Mouse (Mus musculus) urinary bladder, postnatal 36 days (tissue): ENCODE measurements around the gene Edf1.

Experiments used
- DNase-seq, 2 experiments: peaks; one replicate each; pipeline ENCODE4 v3.0.0; 2022; ENCODE audit warnings: low spot score in 2 of 2, mixed read lengths in 1 of 2

The Edf1 gene

GRCm38 (mm10) chr2:25561946-25562345, 4.3 kb downstream of the Edf1 start:
- DNase-seq, result no peak

- no peak for DNase-seq
Observed at GRCm38 (mm10) chr2:25565741-25566140, 8.1 kb downstream of the Edf1 start.

GRCm38 (mm10) chr2:25566558-25566957, 8.9 kb downstream of the Edf1 start:
- DNase-seq, result no peak

GRCm38 (mm10) chr2:25568473-25569019, 10.9 kb downstream of the Edf1 start:
- no peak for DNase-seq

GRCm38 (mm10) chr2:25569323-25569722, 11.7 kb downstream of the Edf1 start:
- no peak for DNase-seq

- DNase-seq, result no peak
Observed at GRCm38 (mm10) chr2:25571221-25571620, 13.6 kb downstream of the Edf1 start.

- DNase-seq, result no peak
Observed at GRCm38 (mm10) chr2:25573068-25573467, 15.4 kb downstream of the Edf1 start.

GRCm38 (mm10) chr2:25574136-25574535, 16.5 kb downstream of the Edf1 start:
- DNase-seq, result no peak

- DNase-seq, result peak; percentile 96
Observed at GRCm38 (mm10) chr2:25574579-25575431, 17.2 kb downstream of the Edf1 start, which contains the start of the genes Mamdc4 and Phpt1. TSS of gene Mamdc4 (minus strand) at chr2:25574845. TSS of gene Phpt1 (minus strand) at chr2:25575224.

GRCm38 (mm10) chr2:25575432-25576027, 17.9 kb downstream of the Edf1 start:
- DNase-seq, result peak in 1 of 2 experiments; percentile 64

- DNase-seq, result no peak
Observed at GRCm38 (mm10) chr2:25576028-25576850, 18.6 kb downstream of the Edf1 start.

GRCm38 (mm10) chr2:25576965-25577891, 19.6 kb downstream of the Edf1 start:
- DNase-seq, result no peak

GRCm38 (mm10) chr2:25577951-25578795, 20.5 kb downstream of the Edf1 start:
- DNase-seq, result no peak

GRCm38 (mm10) chr2:25578796-25579736, 21.4 kb downstream of the Edf1 start:
- no peak for DNase-seq

GRCm38 (mm10) chr2:25579737-25580460, 22.3 kb downstream of the Edf1 start:
- no peak for DNase-seq

GRCm38 (mm10) chr2:25580621-25581101, 23.0 kb downstream of the Edf1 start:
- DNase-seq, result no peak

- peak in 1 of 2 experiments; percentile 56 for DNase-seq
Observed at GRCm38 (mm10) chr2:25581294-25581864, 23.7 kb downstream of the Edf1 start, which contains the start of gene Ajm1. TSS of gene Ajm1 (minus strand) at chr2:25581757.
